Mouse (Mus musculus) heart, adult 2 months (tissue): ENCODE data around the gene Atf4. TPM values are rescaled to one million over a fixed set of nuclear protein-coding genes. Genes with fewer than 3 reads are reported as not detected.

Experiments used
- DNase-seq, 2 experiments: peaks; one replicate each; pipeline ENCODE4 v3.0.0; 2021
- H3K27ac ChIP-seq: fragments of 200-600 bp; 2 replicates; pipeline ENCODE4 v1.8.1; 2022
- H3K27me3 ChIP-seq: fragments of 200-500 bp; 2 replicates; pipeline ENCODE4 v1.6.1; 2012; ENCODE audit warnings: mild to moderate bottlenecking, low read length, inconsistent platforms, mixed read lengths; ENCODE audit not compliant: control insufficient read depth, insufficient read depth
- H3K36me3 ChIP-seq: fragments of 200-500 bp; 2 replicates; pipeline ENCODE4 v1.6.1; 2012; ENCODE audit warnings: low read length, inconsistent platforms; ENCODE audit not compliant: control insufficient read depth, insufficient read depth
- H3K4me1 ChIP-seq: fragments of 200-500 bp; 2 replicates; pipeline ENCODE4 v1.6.1; 2011; ENCODE audit warnings: low read length; ENCODE audit not compliant: control insufficient read depth, insufficient read depth
- H3K4me3 ChIP-seq: fragments of 200-600 bp; 2 replicates; pipeline ENCODE4 v1.8.1; 2022
- H3K79me2 ChIP-seq: fragments of 200-500 bp; replicated peaks from 2 replicates; pipeline ENCODE4 v1.6.1; 2012; ENCODE audit warnings: mild to moderate bottlenecking, inconsistent platforms, low read length, moderate library complexity, mixed read lengths; ENCODE audit not compliant: control insufficient read depth, insufficient read depth
- H3K9ac ChIP-seq: fragments of 200-500 bp; 2 replicates; pipeline ENCODE4 v1.6.1; 2012; ENCODE audit warnings: low read depth, mild to moderate bottlenecking, control low read depth, inconsistent platforms, low read length, mixed read lengths
- CTCF ChIP-seq: fragments of 200-600 bp; IDR thresholded peaks from 2 replicates; pipeline ENCODE4 v1.8.1; 2022; ENCODE audit warnings: antibody characterized with exemption, mild to moderate bottlenecking, moderate library complexity
- EP300 ChIP-seq: fragments of 200-500 bp; IDR thresholded peaks from 2 replicates; pipeline ENCODE4 v1.6.1; 2011; ENCODE audit warnings: low read depth, low read length, control low read depth; ENCODE audit not compliant: insufficient read depth
- POLR2A ChIP-seq: fragments of 200-500 bp; IDR thresholded peaks from 2 replicates; pipeline ENCODE4 v1.6.1; 2011; ENCODE audit warnings: mild to moderate bottlenecking, low read depth, low read length, control low read depth; ENCODE audit not compliant: insufficient read depth
- WGBS: fragments of 180-500 bp; shearing (Covaris S2); methylation state at CpG from one replicate; pipeline ENCODE4 v1.1.7; 2018; 5-methylcytosine and 5-hydroxymethylcytosine counted together
- intact Hi-C: fragments of 180-260 bp; cut with DNase I; formaldehyde crosslinking; loops from one replicate; pipeline ENCODE4 v1.15.1; 2025
- polyA plus RNA-seq: library from polyadenylated mRNA; depleted of rRNA; stranded (reverse); fragments of >200 nt; gene quantifications from 2 replicates; pipeline ENCODE4 v1.2.3, GENCODE M21; 2012; rRNA removed
- total RNA-seq, 2 experiments: library from RNA; stranded (reverse); gene quantifications; 2 replicates each; pipeline ENCODE4 v1.2.3; 2021

Atf4 gene
- total and polyA plus RNA-seq, 3 experiments, result 65.6 to 78.5 (median 69.6) TPM

DNA sequence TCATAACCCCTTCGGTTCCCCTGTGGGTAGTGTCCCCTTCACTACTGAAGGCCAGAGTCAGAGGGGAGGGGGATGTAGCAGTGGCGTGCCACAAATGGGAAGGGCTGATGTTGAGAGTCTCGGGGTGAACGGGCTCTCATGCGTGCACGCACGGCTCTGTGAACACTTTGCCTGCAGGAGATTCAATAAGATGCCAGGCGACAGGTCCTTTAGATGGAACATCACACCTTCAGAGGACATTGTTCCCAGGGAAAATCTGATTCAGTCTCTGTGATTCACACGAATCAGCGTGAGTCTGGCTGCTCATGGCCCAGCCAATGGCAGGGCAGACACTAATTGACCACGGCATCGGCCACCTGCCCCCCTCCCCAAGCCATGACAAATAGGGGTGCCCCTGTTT, 49.2 kb downstream of the Atf4 start:
- TF ChIP-seq POLR2A (no peak), CTCF (no peak)
- Histone ChIP-seq H3K4me3 (no peak overlapping the region), H3K27me3 (no peaks in the 10 kb centered on the region), H3K4me1 (no peaks in the 10 kb centered on the region), H3K36me3 (no peaks in the 10 kb centered on the region), H3K9ac (no peak overlapping the region), H3K27ac (no peak overlapping the region), H3K79me2 (no peaks in the 10 kb centered on the region)
- 88% methylated on average over 12 of the region's 12 CpGs for WGBS
- no peak for DNase-seq
- intact Hi-C loops, result no loop called here

GRCm38 (mm10) chr15:80306146-80306545, 51.2 kb downstream of the Atf4 start:
- Histone ChIP-seq H3K79me2 (no peaks in the 10 kb centered on the region), H3K4me1 (no peaks in the 10 kb centered on the region), H3K4me3 (no peak overlapping the region), H3K9ac (no peak overlapping the region), H3K36me3 (no peaks in the 10 kb centered on the region), H3K27ac (no peak overlapping the region), H3K27me3 (no peaks in the 10 kb centered on the region)
- TF ChIP-seq CTCF, result no peak
- TF ChIP-seq POLR2A, result no peak
- no peak for TF ChIP-seq EP300
- intact Hi-C loops, result no loop called here
- no peak for DNase-seq
- 14% methylated on average over 8 of the region's 8 CpGs for WGBS

Other genes starting within 250 kb of the Atf4 start
- 10 to 100 TPM; 27.1 to 27.3 TPM for gene Pdgfb, start 240.2 kb upstream of the Atf4 start, total RNA-seq
- 32.6 and 45.1 TPM in 2 replicates for gene Pdgfb, start 240.2 kb upstream of the Atf4 start, polyA plus RNA-seq
- gene Syngr1, start 163.8 kb upstream of the Atf4 start, total RNA-seq, result 10 to 100 TPM; 69.6 to 95.0 TPM
- 247 and 250 TPM in 2 replicates for gene Syngr1, start 163.8 kb upstream of the Atf4 start, polyA plus RNA-seq
- 100 to 1,000 TPM; 137 to 150 TPM for gene Rpl3, start 163.3 kb upstream of the Atf4 start, total RNA-seq
- 201 and 230 TPM in 2 replicates for gene Rpl3, start 163.3 kb upstream of the Atf4 start, polyA plus RNA-seq
- gene Tab1, start 122.1 kb upstream of the Atf4 start, total RNA-seq, result 10 to 100 TPM; 17.8 to 24.5 TPM
- gene Tab1, start 122.1 kb upstream of the Atf4 start, polyA plus RNA-seq, result 24.1 and 29.3 TPM in 2 replicates
- 1 to 10 TPM; 2.3 to 3.5 TPM for gene Mgat3, start 81.5 kb upstream of the Atf4 start, total RNA-seq
- gene Mgat3, start 81.5 kb upstream of the Atf4 start, polyA plus RNA-seq, result 4.9 and 5.5 TPM in 2 replicates
- 10 to 100 TPM; 27.0 to 29.5 TPM for gene Mief1, start 21.2 kb upstream of the Atf4 start, total RNA-seq
- 12.2 and 17.3 TPM in 2 replicates for gene Mief1, start 21.2 kb upstream of the Atf4 start, polyA plus RNA-seq
- gene AC140267.1, start 19.3 kb upstream of the Atf4 start, total RNA-seq, result 10 to 100 TPM; 10.3 to 29.5 TPM
- gene AC140267.1, start 19.3 kb upstream of the Atf4 start, polyA plus RNA-seq, result not detected in 2 replicates
- gene Rps19bp1, start 9.1 kb downstream of the Atf4 start, total RNA-seq, result 10 to 100 TPM; 15.6 to 16.4 TPM
- gene Rps19bp1, start 9.1 kb downstream of the Atf4 start, polyA plus RNA-seq, result 12.2 and 12.7 TPM in 2 replicates
- gene Cacna1i, start 32.1 kb downstream of the Atf4 start, total RNA-seq, result under 1 TPM; 0.09 to 0.34 TPM
- 0.12 and 0.21 TPM in 2 replicates for gene Cacna1i, start 32.1 kb downstream of the Atf4 start, polyA plus RNA-seq